Mouse (Mus musculus): ENCODE results near the gene Rnf149. TPM values are rescaled to one million over a fixed set of nuclear protein-coding genes. Genes with fewer than 3 reads are reported as not detected.

The Rnf149 gene
- 25.4 and 35.4 TPM in 2 replicates for polyA plus RNA-seq (2011; ENCODE audit: insufficient read depth, insufficient read length, low read depth, missing spikeins)

GRCm38 (mm10) chr1:39577253-39577705 is at the start of gene Rnf149:
TSS of gene Rnf149 (minus strand) at chr1:39577405.
- TF ChIP-seq POLR2A (IDR thresholded peaks at IDR 0.05; ENCODE audit: insufficient read depth, low read length) (peak; percentile 97), CTCF (IDR thresholded peaks at IDR 0.05; ENCODE audit: low read depth, low read length) (no peak), EP300 (IDR thresholded peaks at IDR 0.05; ENCODE audit: insufficient read depth, low read depth, low read length) (peak; percentile 45; the same call in 1 of the 2 replicates)
- Histone ChIP-seq H3K36me3 (ENCODE audit: control insufficient read depth, insufficient read depth, low read length, poor library complexity, severe bottlenecking) (no peaks in the 10 kb centered on the region; the same call in 1 of the 2 replicates), H3K27ac (ENCODE audit: insufficient read depth, low read length) (peak within 1 kb of the TSS; percentile 61; the same call in 1 of the 2 replicates), H3K4me3 (ENCODE audit: low read depth, low read length) (peak within 1 kb of the TSS; percentile 71), H3K9ac (ENCODE audit: low read depth, poor library complexity, severe bottlenecking) (peak within 1 kb of the TSS; percentile 96), H3K4me1 (ENCODE audit: control insufficient read depth, insufficient read depth, low read length) (peaks cover 2% of the 10 kb centered on the region), H3K9me3 (replicated peaks; ENCODE audit: control insufficient read depth, insufficient read depth, low read length, poor library complexity, severe bottlenecking) (no peaks in the 10 kb centered on the region), H3K27me3 (ENCODE audit: control insufficient read depth, insufficient read depth, low read length, poor library complexity, severe bottlenecking) (no peaks in the 10 kb centered on the region)

GRCm38 (mm10) chr1:39625491-39625890 is 48.3 kb upstream of the Rnf149 start:
- Histone ChIP-seq H3K9me3 (replicated peaks; ENCODE audit: control insufficient read depth, insufficient read depth, low read length, poor library complexity, severe bottlenecking) (no peaks in the 10 kb centered on the region), H3K4me3 (ENCODE audit: low read depth, low read length) (no peak overlapping the region), H3K9ac (ENCODE audit: low read depth, poor library complexity, severe bottlenecking) (no peak overlapping the region), H3K4me1 (ENCODE audit: control insufficient read depth, insufficient read depth, low read length) (peaks cover 4% of the 10 kb centered on the region), H3K36me3 (ENCODE audit: control insufficient read depth, insufficient read depth, low read length, poor library complexity, severe bottlenecking) (no peaks in the 10 kb centered on the region), H3K27me3 (ENCODE audit: control insufficient read depth, insufficient read depth, low read length, poor library complexity, severe bottlenecking) (no peaks in the 10 kb centered on the region), H3K27ac (ENCODE audit: insufficient read depth, low read length) (no peak overlapping the region)
- TF ChIP-seq POLR2A (IDR thresholded peaks at IDR 0.05; ENCODE audit: insufficient read depth, low read length) (no peak), CTCF (IDR thresholded peaks at IDR 0.05; ENCODE audit: low read depth, low read length) (no peak), EP300 (IDR thresholded peaks at IDR 0.05; ENCODE audit: insufficient read depth, low read depth, low read length) (no peak)

- no peaks in the 10 kb centered on the region for H3K27me3 ChIP-seq (ENCODE audit: control insufficient read depth, insufficient read depth, low read length, poor library complexity, severe bottlenecking)
- H3K27ac ChIP-seq (ENCODE audit: insufficient read depth, low read length) = no peak overlapping the region
- peaks cover 4% of the 10 kb centered on the region for H3K4me1 ChIP-seq (ENCODE audit: control insufficient read depth, insufficient read depth, low read length)
- no peaks in the 10 kb centered on the region for H3K36me3 ChIP-seq (ENCODE audit: control insufficient read depth, insufficient read depth, low read length, poor library complexity, severe bottlenecking)
- H3K9me3 ChIP-seq (replicated peaks; ENCODE audit: control insufficient read depth, insufficient read depth, low read length, poor library complexity, severe bottlenecking) = no peaks in the 10 kb centered on the region
- no peak for TF ChIP-seq POLR2A (IDR thresholded peaks at IDR 0.05; ENCODE audit: insufficient read depth, low read length)
- TF ChIP-seq CTCF (IDR thresholded peaks at IDR 0.05; ENCODE audit: low read depth, low read length) = no peak
- no peak for TF ChIP-seq EP300 (IDR thresholded peaks at IDR 0.05; ENCODE audit: insufficient read depth, low read depth, low read length)
- H3K4me3 ChIP-seq (ENCODE audit: low read depth, low read length) = no peak overlapping the region
- H3K9ac ChIP-seq (ENCODE audit: low read depth, poor library complexity, severe bottlenecking) = no peak overlapping the region
These were observed 46.5 kb upstream of the Rnf149 start for GRCm38 (mm10) chr1:39623729-39624128.

GRCm38 (mm10) chr1:39623106-39623505 is 45.9 kb upstream of the Rnf149 start:
- TF ChIP-seq EP300 (IDR thresholded peaks at IDR 0.05; ENCODE audit: insufficient read depth, low read depth, low read length) (no peak), CTCF (IDR thresholded peaks at IDR 0.05; ENCODE audit: low read depth, low read length) (no peak), POLR2A (IDR thresholded peaks at IDR 0.05; ENCODE audit: insufficient read depth, low read length) (no peak)
- no peak overlapping the region for H3K4me3 ChIP-seq (ENCODE audit: low read depth, low read length)
- no peaks in the 10 kb centered on the region for H3K27me3 ChIP-seq (ENCODE audit: control insufficient read depth, insufficient read depth, low read length, poor library complexity, severe bottlenecking)
- H3K9ac ChIP-seq (ENCODE audit: low read depth, poor library complexity, severe bottlenecking) = no peak overlapping the region
- H3K36me3 ChIP-seq (ENCODE audit: control insufficient read depth, insufficient read depth, low read length, poor library complexity, severe bottlenecking) = no peaks in the 10 kb centered on the region
- H3K4me1 ChIP-seq (ENCODE audit: control insufficient read depth, insufficient read depth, low read length) = peaks cover 4% of the 10 kb centered on the region
- H3K9me3 ChIP-seq (replicated peaks; ENCODE audit: control insufficient read depth, insufficient read depth, low read length, poor library complexity, severe bottlenecking) = no peaks in the 10 kb centered on the region
- H3K27ac ChIP-seq (ENCODE audit: insufficient read depth, low read length) = no peak overlapping the region

- TF ChIP-seq POLR2A (IDR thresholded peaks at IDR 0.05; ENCODE audit: insufficient read depth, low read length) = no peak
- TF ChIP-seq CTCF (IDR thresholded peaks at IDR 0.05; ENCODE audit: low read depth, low read length) = no peak
- TF ChIP-seq EP300 (IDR thresholded peaks at IDR 0.05; ENCODE audit: insufficient read depth, low read depth, low read length) = no peak
- no peak overlapping the region for H3K27ac ChIP-seq (ENCODE audit: insufficient read depth, low read length)
- H3K27me3 ChIP-seq (ENCODE audit: control insufficient read depth, insufficient read depth, low read length, poor library complexity, severe bottlenecking) = no peaks in the 10 kb centered on the region
- H3K4me1 ChIP-seq (ENCODE audit: control insufficient read depth, insufficient read depth, low read length) = peaks cover 4% of the 10 kb centered on the region
- no peaks in the 10 kb centered on the region for H3K36me3 ChIP-seq (ENCODE audit: control insufficient read depth, insufficient read depth, low read length, poor library complexity, severe bottlenecking)
- no peaks in the 10 kb centered on the region for H3K9me3 ChIP-seq (replicated peaks; ENCODE audit: control insufficient read depth, insufficient read depth, low read length, poor library complexity, severe bottlenecking)
- no peak overlapping the region for H3K9ac ChIP-seq (ENCODE audit: low read depth, poor library complexity, severe bottlenecking)
- H3K4me3 ChIP-seq (ENCODE audit: low read depth, low read length) = no peak overlapping the region
These were observed 41.3 kb upstream of the Rnf149 start for GRCm38 (mm10) chr1:39618524-39618923.

GRCm38 (mm10) chr1:39615526-39615925 is 38.3 kb upstream of the Rnf149 start:
- no peak for TF ChIP-seq EP300 (IDR thresholded peaks at IDR 0.05; ENCODE audit: insufficient read depth, low read depth, low read length)
- TF ChIP-seq CTCF (IDR thresholded peaks at IDR 0.05; ENCODE audit: low read depth, low read length) = no peak
- no peak for TF ChIP-seq POLR2A (IDR thresholded peaks at IDR 0.05; ENCODE audit: insufficient read depth, low read length)
- Histone ChIP-seq H3K36me3 (ENCODE audit: control insufficient read depth, insufficient read depth, low read length, poor library complexity, severe bottlenecking) (no peaks in the 10 kb centered on the region), H3K9me3 (replicated peaks; ENCODE audit: control insufficient read depth, insufficient read depth, low read length, poor library complexity, severe bottlenecking) (no peaks in the 10 kb centered on the region), H3K27me3 (ENCODE audit: control insufficient read depth, insufficient read depth, low read length, poor library complexity, severe bottlenecking) (no peaks in the 10 kb centered on the region), H3K27ac (ENCODE audit: insufficient read depth, low read length) (no peak overlapping the region), H3K4me1 (ENCODE audit: control insufficient read depth, insufficient read depth, low read length) (no peaks in the 10 kb centered on the region), H3K9ac (ENCODE audit: low read depth, poor library complexity, severe bottlenecking) (no peak overlapping the region), H3K4me3 (ENCODE audit: low read depth, low read length) (no peak overlapping the region)
